Mouse (Mus musculus): ENCODE measurements at regions not wholly inside any gene's neighbourhood (a gene's known extent, or its start where the extent isn't known, plus 50 kb on each side); places are given as distances from the start of the nearest gene placed in this dataset.

DNA sequence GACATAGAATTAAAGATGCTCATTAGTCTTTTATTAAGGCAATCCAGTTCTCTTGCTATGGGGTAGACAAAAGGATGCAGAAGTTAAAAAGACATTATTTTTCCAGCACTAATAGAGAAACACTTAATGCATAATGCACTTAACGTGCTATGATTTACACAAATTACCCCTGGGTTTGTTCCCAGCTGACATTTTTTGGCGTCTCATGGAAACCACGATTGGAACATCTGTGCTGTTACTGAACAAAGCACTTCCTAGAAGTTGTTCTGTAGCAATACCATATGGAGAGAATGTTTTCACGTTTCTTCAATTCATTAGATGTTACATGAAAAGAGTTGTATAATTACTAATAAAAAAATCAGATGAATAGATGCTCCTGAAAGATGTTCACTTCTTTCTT is 635.2 kb downstream of the Gm597 start:
- no peak for DNase-seq

DNA sequence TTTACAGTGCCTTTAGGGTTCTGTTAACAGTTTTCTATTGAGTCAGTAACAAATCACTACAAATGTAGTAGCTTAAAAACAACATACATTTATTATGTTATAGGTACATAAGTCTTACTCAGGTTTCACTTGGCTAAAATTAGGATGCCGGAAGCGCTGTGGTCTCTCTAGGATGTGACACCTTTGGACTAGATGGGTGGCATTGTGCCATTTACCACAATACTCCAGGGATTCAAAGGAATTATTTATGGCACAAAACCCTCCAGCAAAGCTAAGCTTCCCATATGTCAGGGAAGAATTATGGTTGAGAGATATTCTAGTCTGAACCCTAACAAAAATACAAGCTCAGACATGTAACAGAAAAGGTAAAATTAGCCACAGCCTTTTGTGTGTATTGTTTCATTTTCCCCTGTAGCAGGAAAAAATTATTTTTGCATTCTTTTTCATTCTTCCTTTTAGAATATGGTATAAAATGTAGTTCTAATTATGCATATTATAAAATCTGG is 678.0 kb downstream of the Gm597 start:
- DNase-seq: peak; percentile 49

DNA sequence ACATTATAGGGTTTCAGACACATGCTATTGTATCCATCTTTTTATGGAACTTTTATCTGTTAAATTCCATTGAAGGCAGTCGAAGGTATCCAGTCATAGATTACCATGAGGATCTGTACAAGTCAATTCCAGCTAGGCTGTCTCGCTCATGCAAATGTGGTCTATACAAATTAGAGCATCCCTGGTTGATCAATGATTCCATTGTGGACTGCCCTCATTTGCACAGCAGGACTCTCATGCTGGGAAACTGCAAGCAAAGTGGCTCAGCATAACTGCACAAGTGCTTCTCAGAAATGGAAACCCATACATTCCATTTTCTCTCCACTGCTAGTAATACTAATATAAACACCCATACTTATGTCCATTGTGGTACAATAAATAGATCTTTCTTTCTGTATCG is 695.6 kb downstream of the Gm597 start:
- no peak for DNase-seq

DNA sequence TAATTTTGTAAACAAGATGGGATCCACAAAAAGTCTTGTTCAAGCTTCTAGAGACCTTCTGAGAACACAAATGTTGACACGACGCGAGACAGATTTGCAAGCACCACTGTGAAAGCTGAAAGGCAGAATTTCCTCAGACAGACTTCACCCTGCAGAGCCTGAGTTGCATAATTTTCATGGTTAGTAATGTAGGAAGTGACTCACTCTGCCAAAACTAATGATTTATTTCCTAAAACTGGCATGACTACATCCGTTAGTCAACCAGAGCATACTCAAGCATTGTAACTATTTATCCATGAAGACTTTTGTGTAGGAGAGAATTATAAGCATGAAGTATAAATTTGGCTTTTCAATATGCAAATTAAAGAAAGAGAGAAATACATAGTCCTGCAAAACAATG is 726.1 kb downstream of the Gm597 start:
- no peak for DNase-seq

DNA sequence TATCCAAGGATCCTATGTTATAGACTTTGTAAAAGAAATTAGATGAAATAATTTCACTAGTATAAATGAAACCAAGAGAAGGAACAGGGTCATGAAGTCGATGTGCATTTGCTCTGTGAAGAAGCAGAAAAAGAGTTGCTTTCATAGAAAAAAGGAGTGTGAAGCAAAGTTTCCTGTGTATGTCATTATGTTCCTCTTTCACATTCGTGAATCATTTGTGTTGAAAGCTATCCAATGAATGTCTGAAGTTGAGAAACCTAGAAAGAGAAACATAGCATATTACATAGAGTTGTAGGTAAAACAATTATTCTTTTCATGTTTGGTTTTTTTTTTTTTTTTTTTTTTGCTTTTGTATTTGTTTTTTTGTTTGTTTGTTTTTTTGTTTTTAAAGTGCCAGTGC is 732.1 kb downstream of the Gm597 start:
- DNase-seq: no peak

DNA sequence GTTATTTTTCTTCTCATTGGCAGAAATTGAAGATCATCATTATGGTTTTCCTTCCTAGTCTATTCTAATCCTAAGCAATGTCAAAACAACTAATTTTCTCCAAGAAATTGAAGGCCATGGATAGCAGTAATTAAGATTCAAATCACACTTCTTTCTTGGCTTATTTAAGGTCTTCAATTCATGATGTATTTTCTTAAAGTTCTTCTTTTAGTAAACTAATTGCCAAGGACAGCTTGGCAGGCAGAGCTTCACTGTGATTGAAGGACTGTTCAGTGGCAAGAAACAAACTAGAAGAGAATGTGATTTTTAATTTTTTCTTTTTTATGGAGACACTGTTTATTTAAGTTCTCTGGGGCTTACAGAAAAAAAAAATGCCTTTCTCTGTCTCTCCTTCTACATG is 732.7 kb downstream of the Gm597 start:
- no peak for DNase-seq

DNA sequence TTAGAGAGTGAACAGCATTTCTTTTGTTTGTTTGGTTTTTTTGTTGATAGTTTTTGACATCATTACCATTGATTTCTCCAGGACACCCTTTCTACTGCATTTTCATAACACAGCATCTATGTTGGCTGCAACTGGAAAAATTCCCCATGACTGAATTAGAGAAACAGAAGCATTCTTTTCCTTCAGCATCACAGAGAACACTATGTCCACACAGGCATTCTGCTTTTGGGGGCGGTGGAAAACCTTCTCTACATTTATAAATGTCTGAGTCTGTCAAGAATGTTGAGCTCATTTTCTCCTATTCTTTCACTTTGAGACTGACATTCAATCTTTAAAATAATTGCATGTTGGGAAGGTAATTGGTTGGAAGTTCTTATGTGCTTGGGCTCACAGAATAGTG is 734.4 kb downstream of the Gm597 start:
- no peak for DNase-seq

DNA sequence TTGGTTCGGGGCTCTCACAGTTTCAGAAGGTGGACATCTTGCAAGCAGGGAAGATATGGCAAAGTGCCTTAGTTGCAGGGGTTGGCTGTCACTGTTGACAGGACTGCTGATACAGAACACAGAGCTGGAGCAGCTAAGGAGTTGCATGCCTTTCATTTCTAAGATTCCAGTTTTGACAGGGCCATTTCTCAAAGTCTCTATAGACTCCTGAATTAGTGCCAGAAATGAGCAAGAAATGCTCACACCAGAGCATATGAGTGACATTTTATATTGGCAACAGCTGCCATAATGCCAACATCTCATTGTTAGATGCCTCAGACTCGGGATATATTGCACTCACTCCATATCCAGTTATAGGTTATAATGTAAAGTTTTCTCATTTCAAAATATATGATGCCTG is 754.3 kb downstream of the Gm597 start:
- DNase-seq: no peak

DNA sequence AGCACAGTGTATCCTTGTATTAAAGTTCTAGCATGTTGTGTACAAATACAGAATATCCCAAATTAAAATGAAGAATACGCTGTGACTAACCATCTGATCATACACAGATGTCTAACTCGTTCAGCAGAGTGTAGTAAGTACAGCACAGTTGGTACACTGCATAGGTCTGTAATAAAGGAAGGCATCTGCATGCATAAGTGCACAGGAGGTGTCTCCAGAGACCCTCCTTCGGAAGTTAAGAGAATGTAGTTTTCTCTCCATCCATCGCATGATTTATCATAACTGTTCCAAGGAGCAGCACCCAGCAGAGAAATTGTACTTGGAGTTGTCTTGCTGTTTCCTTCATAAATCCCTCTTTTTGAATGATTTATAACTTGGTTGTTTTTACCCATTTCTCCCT is 781.6 kb downstream of the Gm597 start:
- DNase-seq: no peak

DNA sequence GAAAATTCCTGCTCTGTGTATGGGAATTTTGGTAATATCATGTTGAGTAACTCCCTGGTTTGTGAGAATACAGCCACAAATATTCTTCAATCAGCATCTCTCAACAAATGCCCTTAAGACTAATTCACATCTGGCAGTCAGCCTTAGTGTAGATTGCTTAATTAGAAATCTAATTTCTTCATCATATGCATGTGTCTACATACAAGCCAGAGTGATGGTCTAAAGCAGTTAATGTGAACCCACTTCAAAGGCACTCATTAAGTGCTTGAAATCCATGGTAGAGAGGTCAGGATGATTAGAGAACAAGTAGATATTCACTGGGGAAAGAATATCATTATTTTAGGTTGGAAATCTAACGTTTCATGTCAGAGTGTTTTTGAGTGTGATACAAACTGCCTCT is 816.7 kb downstream of the Gm597 start:
- no peak for DNase-seq

Data from cerebellum, adult 8-10 months (tissue).